Mouse (Mus musculus): Measurements from ENCODE around the gene Lsm3.
"Not testable (repeated sequence)": the region's sequence is repeated elsewhere in the genome, so short reads cannot be mapped to it uniquely, and the experiment has no call there.

Gene Lsm3

GRCm38 (mm10) chr6:91515545-91516449 is at the start of gene Lsm3, which contains the start of gene Xpc:
Lsm3 (plus strand) TSS chr6:91515928.
Xpc (minus strand) TSS chr6:91515888.
- TF ChIP-seq NANOG (IDR thresholded peaks at IDR 0.05; ENCODE audit: borderline replicate concordance, low read length) (no peak), CTCF (conservative IDR thresholded peaks at IDR 0.05; ENCODE audit: low read length) (no peak), POU5F1 (IDR thresholded peaks at IDR 0.05; ENCODE audit: borderline replicate concordance, low read length) (no peak)
- Histone ChIP-seq H3K36me3 (ENCODE audit: insufficient read depth, low read length) (peaks cover 61% of the 10 kb centered on the region), H3K4me1 (replicated peaks; ENCODE audit: low read depth, low read length) (peaks cover 37% of the 10 kb centered on the region), H3K9me3 (ENCODE audit: low read length) (no peaks in the 10 kb centered on the region), H3K27me3 (ENCODE audit: insufficient read depth, low read length) (no peaks in the 10 kb centered on the region), H3K4me3 (replicated peaks; ENCODE audit: low read length) (peak within 1 kb of the TSS; percentile 97)

- 0 out of 2 replicates have a peak overlapping the region, but pooled peaks have one; percentile 27 for H3K4me3 ChIP-seq (replicated peaks; ENCODE audit: low read length)
- H3K36me3 ChIP-seq (ENCODE audit: insufficient read depth, low read length), result peaks cover 87% of the 10 kb centered on the region
- no peak for TF ChIP-seq POU5F1 (IDR thresholded peaks at IDR 0.05; ENCODE audit: borderline replicate concordance, low read length)
- no peak for TF ChIP-seq CTCF (conservative IDR thresholded peaks at IDR 0.05; ENCODE audit: low read length)
- TF ChIP-seq NANOG (IDR thresholded peaks at IDR 0.05; ENCODE audit: borderline replicate concordance, low read length), result no peak
- H3K9me3 ChIP-seq (ENCODE audit: low read length), result no peaks in the 10 kb centered on the region
- no peaks in the 10 kb centered on the region for H3K27me3 ChIP-seq (ENCODE audit: insufficient read depth, low read length)
- peaks cover 84% of the 10 kb centered on the region for H3K4me1 ChIP-seq (replicated peaks; ENCODE audit: low read depth, low read length)
Measured at GRCm38 (mm10) chr6:91467106-91467505, 48.6 kb upstream of the Lsm3 start.

- Histone ChIP-seq H3K9me3 (ENCODE audit: low read length) (no peaks in the 10 kb centered on the region), H3K4me3 (replicated peaks; ENCODE audit: low read length) (peak overlapping the region; percentile 21; the same call in 1 of the 2 replicates), H3K36me3 (ENCODE audit: insufficient read depth, low read length) (peaks cover 71% of the 10 kb centered on the region), H3K4me1 (replicated peaks; ENCODE audit: low read depth, low read length) (peaks cover 85% of the 10 kb centered on the region), H3K27me3 (ENCODE audit: insufficient read depth, low read length) (no peaks in the 10 kb centered on the region)
- no peak for TF ChIP-seq POU5F1 (IDR thresholded peaks at IDR 0.05; ENCODE audit: borderline replicate concordance, low read length)
- no peak for TF ChIP-seq NANOG (IDR thresholded peaks at IDR 0.05; ENCODE audit: borderline replicate concordance, low read length)
- no peak for TF ChIP-seq CTCF (conservative IDR thresholded peaks at IDR 0.05; ENCODE audit: low read length)
Measured at GRCm38 (mm10) chr6:91470712-91471111, 45.0 kb upstream of the Lsm3 start.

- not testable (repeated sequence) for H3K27me3 ChIP-seq (ENCODE audit: insufficient read depth, low read length); H3K9me3 ChIP-seq (ENCODE audit: low read length)
- H3K4me3 ChIP-seq (replicated peaks; ENCODE audit: low read length), result peak overlapping the region; percentile 97
- peaks cover 85% of the 10 kb centered on the region for H3K4me1 ChIP-seq (replicated peaks; ENCODE audit: low read depth, low read length)
- H3K36me3 ChIP-seq (ENCODE audit: insufficient read depth, low read length), result peaks cover 71% of the 10 kb centered on the region
Measured at GRCm38 (mm10) chr6:91471427-91471826, 44.3 kb upstream of the Lsm3 start.

DNA sequence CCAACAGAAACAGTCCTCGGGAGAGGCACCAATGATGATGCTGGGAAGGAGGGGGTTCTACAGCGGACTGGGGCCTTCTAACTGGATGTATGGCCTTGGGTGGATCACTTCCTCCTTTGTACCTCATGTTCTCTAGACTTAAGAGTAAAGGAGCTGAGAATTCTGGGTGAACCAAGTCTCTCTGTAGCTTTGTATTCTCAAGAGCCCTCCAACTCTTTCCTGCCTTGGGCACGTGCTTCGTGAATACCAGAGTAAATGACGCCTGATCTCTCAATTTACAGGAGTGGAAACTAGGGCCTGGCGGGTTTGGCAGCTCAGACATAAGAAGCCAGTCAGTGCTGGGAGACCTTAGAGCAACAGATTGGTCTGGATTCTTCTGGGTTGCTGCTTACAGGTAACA is 43.4 kb upstream of the Lsm3 start:
- Histone ChIP-seq H3K36me3 (ENCODE audit: insufficient read depth, low read length) (peaks cover 71% of the 10 kb centered on the region), H3K4me1 (replicated peaks; ENCODE audit: low read depth, low read length) (peaks cover 85% of the 10 kb centered on the region), H3K9me3 (ENCODE audit: low read length) (no peaks in the 10 kb centered on the region), H3K27me3 (ENCODE audit: insufficient read depth, low read length) (no peaks in the 10 kb centered on the region), H3K4me3 (replicated peaks; ENCODE audit: low read length) (peak overlapping the region; percentile 97)
- no peak for TF ChIP-seq POU5F1 (IDR thresholded peaks at IDR 0.05; ENCODE audit: borderline replicate concordance, low read length)
- no peak for TF ChIP-seq NANOG (IDR thresholded peaks at IDR 0.05; ENCODE audit: borderline replicate concordance, low read length)
- no peak for TF ChIP-seq CTCF (conservative IDR thresholded peaks at IDR 0.05; ENCODE audit: low read length)

- TF ChIP-seq CTCF (conservative IDR thresholded peaks at IDR 0.05; ENCODE audit: low read length), result no peak
- Histone ChIP-seq H3K27me3 (ENCODE audit: insufficient read depth, low read length) (no peaks in the 10 kb centered on the region), H3K9me3 (ENCODE audit: low read length) (no peaks in the 10 kb centered on the region), H3K4me3 (replicated peaks; ENCODE audit: low read length) (peak within 1 kb of the TSS; percentile 97), H3K36me3 (ENCODE audit: insufficient read depth, low read length) (peaks cover 71% of the 10 kb centered on the region), H3K4me1 (replicated peaks; ENCODE audit: low read depth, low read length) (peaks cover 83% of the 10 kb centered on the region)
Measured at GRCm38 (mm10) chr6:91472868-91473804, 42.6 kb upstream of the Lsm3 start, which contains the start of the genes Chchd4 and Tmem43. Chchd4 (minus strand) TSS chr6:91473546. Tmem43 (plus strand) TSS chr6:91473703.

DNA sequence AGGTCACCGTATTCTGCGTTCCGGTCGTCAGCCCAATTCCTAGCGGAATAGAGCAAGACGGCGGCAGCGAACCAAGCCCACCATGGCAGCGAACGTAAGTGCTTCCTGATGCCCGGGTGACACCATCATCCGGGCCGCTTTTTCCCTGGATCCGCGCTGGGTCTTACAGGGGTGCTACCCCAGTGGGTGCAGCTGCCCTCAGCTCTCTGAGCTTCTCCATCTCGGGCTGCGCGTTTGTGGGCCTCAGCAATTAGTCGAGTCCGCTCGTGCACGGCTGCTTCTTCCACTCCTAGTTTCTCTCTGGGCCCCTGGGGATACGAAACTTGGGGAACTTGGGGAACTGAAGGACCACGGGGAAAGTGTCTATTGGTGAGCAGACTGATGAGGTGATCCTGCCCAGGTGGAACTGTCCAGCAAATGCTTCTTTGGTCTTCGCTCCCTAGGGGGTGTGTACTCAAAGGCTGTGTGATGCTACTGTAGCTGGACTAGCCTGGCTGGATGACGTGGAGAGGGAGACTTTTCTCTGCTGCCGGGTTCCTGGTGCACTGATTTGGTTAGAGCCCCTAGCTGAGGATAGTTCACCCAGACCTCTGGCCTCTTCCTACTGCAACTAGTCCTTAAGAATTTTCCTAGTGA is 41.8 kb upstream of the Lsm3 start:
- TF ChIP-seq POU5F1 (IDR thresholded peaks at IDR 0.05; ENCODE audit: borderline replicate concordance, low read length) (no peak), NANOG (IDR thresholded peaks at IDR 0.05; ENCODE audit: borderline replicate concordance, low read length) (no peak), CTCF (conservative IDR thresholded peaks at IDR 0.05; ENCODE audit: low read length) (no peak)

More for the DNA sequence above, 41.8 kb upstream of the Lsm3 start:
- Histone ChIP-seq H3K36me3 (ENCODE audit: insufficient read depth, low read length) (peaks cover 71% of the 10 kb centered on the region), H3K4me3 (replicated peaks; ENCODE audit: low read length) (peak overlapping the region; percentile 97), H3K4me1 (replicated peaks; ENCODE audit: low read depth, low read length) (peaks cover 76% of the 10 kb centered on the region), H3K27me3 (ENCODE audit: insufficient read depth, low read length) (no peaks in the 10 kb centered on the region), H3K9me3 (ENCODE audit: low read length) (no peaks in the 10 kb centered on the region)

All from E14TG2a.4 (cell line).